Mouse (Mus musculus) ovary, postnatal 10 days (tissue): ENCODE results near the gene Cxcr5.

Experiments
- DNase-seq: peaks from one replicate; pipeline ENCODE4 v3.0.0; 2022; ENCODE audit warnings: low spot score

Cxcr5 gene

GRCm38 (mm10) chr9:44561597-44561996 is at the start of gene Cxcr5:
Gene Cxcr5, minus strand, starts transcription at chr9:44561877.
- no peak for DNase-seq

DNA sequence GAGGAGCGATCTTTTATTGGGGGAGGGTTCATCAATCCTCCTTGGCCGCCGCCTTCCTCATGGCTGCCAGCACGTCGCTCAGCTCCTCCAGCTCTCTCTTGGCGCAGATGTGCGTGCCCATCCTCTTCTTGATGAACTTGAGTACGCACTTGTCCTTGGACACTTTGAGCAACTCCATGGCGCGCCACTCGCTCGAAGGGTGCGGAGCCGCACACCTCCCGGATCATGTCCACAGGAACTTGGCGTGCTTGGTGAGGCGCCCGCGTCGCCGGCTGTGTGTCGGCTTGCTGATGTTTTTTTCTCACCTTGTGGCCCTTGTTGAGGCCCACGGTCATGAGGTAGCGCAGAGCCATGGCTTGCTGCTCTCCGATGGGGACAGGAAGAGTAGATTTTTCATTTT is 48.7 kb upstream of the Cxcr5 start:
- DNase-seq = no peak

GRCm38 (mm10) chr9:44607306-44607705 is 45.6 kb upstream of the Cxcr5 start:
- no peak for DNase-seq

DNA sequence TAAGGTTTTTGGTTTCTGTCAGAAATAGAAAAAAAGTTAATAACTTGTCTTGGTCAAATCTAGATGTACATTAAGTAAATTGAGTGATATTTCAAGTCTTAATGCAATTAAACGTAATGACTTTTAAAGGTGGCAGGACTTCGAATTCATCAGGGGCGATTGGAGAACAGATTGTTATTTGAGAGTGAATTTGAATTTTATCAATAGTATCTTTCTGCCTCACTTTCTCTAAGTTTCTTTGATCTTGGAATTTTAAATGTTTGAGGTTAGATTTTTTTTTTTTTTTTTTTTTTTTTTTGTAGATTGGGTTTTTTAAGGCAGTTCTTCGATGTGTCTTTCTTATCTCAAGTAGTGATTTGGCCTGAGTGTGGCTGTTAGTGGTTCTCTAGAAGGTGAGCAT is 45.0 kb upstream of the Cxcr5 start:
- no peak for DNase-seq

DNA sequence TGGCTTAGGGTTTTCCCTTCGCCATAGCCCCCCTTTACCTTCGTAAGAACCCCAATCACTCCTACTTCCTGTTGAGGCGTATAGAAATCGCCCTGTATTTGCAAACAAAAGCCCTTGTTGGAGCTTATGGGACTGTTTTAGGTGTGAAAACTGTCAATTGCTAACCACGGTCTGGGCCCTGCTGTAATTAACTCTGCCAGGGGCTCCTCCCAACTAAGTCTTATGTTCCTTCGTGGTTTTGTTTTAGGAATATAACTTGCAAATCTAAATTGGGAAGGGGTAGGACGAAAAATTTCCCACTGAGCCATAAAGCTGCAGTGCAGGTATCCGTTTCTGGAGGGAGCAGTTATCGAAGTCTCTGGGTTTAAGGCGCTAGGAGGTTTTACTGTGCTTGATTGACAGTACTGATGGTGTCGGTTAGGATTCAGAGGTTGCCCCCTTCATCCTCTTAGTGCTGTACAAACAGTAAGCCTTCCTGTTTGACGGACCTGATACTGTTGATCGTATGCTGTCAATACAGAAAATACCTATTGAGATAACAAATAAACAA is 44.0 kb upstream of the Cxcr5 start:
- no peak for DNase-seq

- peak; percentile 67 for DNase-seq
Observed at GRCm38 (mm10) chr9:44604779-44605615, 43.3 kb upstream of the Cxcr5 start, which contains the start of gene Ddx6. Gene Ddx6, plus strand, starts transcription at chr9:44604892.

DNA sequence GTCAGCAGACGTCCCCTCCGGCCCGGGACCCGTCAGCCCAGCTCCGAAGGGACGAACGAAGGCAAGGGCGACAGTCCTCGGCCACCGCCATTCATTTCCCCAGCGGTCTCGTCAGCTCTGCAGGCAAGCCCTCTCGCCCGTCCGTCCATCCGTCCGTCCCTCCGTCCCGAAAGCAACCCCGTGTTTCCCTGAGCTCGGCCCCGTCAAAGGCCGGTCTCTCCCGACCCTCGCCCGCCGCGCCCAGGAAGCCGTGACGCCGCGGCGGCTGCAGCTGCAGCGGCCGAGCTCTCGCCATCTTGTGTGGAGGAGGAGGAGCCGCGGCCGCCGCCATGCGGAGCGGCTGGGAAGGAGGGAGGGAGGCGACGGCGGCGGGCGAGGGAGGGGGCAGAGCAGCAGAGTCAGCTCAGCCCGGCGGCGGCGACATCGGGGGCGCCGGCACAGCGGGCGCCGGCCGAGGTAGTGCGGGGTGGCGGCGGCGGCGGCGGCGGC is 42.7 kb upstream of the Cxcr5 start:
- DNase-seq = peak; percentile 75

- peak; percentile 13 for DNase-seq
Observed at GRCm38 (mm10) chr9:44603454-44604289, 42.0 kb upstream of the Cxcr5 start.

DNA sequence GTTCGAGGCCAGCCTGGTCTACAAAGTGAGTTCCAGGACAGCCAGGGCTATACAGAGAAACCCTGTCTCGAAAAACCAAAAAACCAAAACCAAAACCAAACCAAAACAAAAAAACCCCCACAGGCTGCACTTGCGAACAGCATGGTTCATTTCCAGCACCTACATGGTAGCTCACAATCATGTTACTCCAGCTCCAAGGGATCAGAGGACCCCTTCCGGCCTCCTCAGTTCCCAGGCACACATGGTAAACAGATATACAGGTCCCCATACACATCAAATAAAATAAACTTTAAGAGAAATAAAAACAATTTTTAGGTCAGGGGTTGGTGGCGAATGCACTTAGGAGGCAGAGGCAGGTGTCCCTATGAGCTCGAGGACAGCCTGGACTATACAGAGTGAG is 41.1 kb upstream of the Cxcr5 start:
- DNase-seq = no peak

DNA sequence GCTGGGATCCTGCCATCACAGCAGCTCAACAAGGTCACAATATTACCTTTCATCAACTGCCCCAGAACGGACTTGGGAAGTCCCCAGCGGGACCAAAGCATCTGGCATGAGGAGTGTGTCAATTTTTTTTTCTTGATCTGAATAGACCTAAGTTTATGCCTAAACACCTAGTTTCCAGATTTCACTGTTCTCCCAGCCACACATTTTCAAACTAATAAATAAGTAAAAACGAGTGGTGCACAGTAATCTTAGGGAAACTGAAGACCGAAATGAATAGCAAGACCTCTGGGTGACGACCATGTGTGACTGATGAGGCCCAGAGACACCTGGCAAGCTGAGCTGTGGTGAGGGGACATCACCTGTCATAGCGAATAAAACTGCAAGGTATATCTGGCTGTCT is 39.1 kb upstream of the Cxcr5 start:
- no peak for DNase-seq

DNA sequence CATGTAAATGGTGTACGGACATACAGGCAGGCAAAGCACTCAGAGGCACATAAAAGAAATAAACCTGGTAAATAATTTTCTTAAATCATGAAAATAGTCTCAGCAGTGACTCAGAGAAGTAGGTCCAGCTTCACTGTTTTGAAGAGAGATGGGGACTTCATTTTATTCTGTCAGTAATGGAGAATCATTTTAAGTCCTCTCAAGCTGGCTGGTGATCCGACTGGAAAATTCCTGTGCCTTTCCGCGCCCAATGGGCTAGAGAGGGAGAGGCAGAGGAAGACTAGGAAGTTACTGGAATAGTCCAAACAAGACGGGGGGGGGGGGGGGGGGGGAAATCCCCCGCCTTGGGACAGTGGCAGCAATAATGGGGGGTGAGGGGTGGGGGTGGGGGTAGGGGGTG is 37.9 kb upstream of the Cxcr5 start:
- DNase-seq = no peak

DNA sequence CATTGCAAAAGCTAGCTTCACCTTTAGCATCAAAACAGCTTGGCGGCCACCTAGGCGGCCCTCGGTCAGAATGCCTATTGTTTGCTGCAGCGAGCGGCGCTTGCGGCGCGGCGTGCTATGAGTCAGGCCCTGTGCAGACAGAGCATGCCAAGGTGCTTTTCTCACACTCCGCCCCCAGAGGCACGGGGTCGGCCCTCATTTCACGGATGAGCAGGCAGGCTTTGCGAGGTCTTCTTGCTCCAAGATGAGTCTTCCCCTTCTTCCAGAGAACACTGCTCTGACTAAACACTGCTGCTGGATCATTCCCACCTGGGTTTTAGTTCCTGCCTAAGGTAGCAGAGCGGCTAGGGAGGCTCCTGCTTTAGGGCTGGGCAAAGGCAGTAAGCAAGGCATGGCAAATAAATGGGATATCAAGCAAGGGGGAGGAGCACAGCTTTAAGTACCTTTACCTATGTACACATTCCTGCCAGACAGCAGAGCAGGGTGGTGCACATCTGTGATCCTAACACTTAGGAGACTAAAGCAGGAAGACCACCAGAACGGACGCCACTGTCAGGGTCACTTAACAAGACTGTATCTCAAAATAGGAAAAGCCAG is 37.3 kb upstream of the Cxcr5 start:
- no peak for DNase-seq

DNA sequence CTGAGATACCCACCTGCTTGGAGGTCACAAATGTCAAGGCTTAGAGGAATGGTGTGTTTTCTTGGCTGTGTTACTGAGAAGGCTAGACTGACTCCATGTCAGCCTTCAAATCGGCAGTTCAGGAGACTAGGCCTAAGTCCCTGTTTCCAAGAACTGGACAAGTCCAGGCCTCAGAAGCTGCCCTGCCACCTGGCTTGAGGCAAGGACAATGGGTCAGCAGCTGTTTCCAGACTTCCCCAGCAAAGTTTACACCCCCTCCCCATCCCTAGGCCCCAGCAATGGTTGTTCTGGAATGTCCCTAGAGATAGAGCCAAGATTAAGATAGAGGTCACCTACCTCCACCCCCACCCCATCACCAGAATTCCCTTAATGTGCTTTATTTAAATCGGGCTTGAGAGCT is 36.1 kb upstream of the Cxcr5 start:
- DNase-seq = no peak

DNA sequence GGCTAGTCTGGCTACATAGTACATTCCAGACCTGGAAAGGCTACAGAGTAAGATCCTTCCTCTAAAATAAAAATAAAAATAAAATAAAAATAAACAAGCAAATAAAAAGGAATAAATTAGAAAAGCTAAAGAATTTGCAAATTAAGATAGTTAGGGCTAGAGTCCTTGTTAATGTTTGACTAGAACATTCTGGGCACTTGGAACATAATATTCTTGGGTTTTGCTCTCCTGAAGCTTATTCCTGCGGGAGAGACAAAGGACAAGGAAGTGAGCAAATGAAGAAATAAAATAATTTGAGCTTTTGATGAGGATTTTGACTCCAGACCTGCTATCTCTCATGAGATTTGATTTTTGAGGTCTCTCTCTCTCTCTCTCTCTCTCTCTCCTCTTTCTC is 33.9 kb upstream of the Cxcr5 start:
- no peak for DNase-seq

GRCm38 (mm10) chr9:44594901-44595536 is 33.3 kb upstream of the Cxcr5 start:
- DNase-seq = no peak

GRCm38 (mm10) chr9:44593886-44594285 is 32.2 kb upstream of the Cxcr5 start:
- DNase-seq = no peak

DNA sequence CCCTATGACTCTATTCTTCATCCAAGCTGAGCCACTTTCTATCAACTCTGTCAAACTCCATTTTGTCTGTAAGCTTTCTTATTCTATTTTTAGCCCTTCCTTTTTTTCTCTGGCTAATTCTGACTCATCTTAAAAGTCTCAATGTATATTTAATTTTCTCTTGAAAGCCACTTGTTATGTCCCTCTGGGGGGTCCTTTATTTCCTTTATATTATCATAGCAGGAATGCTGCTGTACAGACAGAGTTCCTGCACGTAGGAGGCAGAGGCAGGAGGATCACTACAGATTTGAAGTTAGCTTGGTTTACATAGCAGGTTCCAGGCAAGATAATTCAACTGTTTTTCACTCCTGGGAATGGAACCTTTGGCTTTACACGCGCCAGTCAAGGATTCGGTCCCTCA is 31.5 kb upstream of the Cxcr5 start:
- no peak for DNase-seq

DNA sequence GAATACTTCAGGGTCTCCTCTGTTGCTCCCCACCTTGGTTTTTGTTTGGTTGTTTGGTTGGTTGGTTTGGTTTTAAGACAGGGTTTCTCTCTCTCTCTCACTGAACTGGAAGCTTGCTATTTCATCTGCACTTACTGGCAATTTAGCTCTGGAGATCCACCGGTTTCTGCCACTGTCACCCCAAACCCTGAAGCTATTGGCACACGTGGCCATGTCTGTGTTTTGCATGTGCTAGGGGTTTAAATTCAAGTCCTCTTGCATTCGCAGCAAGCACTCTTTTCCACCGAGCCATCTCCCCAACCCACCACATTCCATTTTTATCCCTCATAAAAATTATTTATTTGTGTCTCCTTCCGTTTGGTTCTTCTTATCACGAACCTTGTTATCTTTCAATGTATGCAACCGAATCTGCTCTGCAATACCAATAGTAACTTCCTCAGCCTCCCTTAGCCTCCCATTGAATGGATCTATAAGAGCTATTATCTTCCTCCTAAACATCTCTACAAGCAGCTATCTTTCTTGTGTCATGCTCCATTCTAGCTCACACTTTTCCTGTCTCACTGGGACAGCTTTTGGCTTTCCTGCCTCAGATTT is 30.0 kb upstream of the Cxcr5 start:
- DNase-seq = no peak

DNA sequence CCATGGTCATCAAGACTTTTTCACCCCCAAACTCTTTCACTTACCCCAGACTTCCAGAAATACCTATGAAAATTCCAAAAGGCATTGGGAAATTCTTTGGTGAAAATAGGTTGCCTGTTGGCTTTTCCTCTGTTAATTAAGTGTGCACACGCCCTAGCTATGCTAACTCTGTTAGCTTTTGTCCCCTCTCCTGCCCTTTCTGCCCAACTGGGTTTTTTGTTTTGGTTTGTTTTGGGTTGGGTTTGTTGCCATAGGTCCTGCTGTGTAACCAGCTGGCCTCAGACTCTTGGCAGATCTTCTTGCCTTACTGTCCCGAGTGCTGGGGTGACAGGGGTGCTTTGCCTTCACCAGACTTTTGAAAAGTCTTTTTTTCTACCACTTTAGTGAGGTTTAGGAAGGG is 29.3 kb upstream of the Cxcr5 start:
- DNase-seq = no peak

DNA sequence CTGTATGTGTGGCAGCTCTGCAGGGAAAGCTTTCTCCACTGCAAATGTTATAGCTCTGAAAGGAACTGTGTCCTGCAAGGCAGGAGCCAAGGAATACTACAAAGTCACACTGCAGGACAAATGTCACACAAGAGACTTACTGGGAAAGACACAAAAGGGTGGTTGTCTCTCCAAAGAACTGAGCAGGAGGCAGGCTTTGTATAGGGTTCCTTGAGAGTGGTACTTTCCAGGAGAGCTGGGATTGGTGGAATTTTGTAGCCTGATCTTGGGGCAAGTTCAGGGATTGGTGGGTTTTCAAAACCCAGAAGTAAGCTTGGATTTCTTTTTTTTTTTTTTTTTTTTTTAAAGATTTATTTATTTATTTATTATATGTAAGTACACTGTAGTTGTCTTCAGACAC is 27.4 kb upstream of the Cxcr5 start:
- DNase-seq = no peak

GRCm38 (mm10) chr9:44588605-44589004 is 26.9 kb upstream of the Cxcr5 start:
- no peak for DNase-seq
